Mouse (Mus musculus) T-cell, adult 2 months (primary cell): ENCODE results near the gene Gm10647.
A peak's percentile ranks its signal among the peaks of the same experiment; 100 is the strongest.
"Not testable (repeated sequence)": the region's sequence is repeated elsewhere in the genome, so short reads cannot be mapped to it uniquely, and the experiment has no call there.

Experiments
- DNase-seq: peaks from one replicate; pipeline ENCODE4 v3.0.0; 2022; ENCODE audit warnings: low spot score

The Gm10647 gene

GRCm38 (mm10) chr9:66796739-66797138 is at the start of gene Gm10647:
Gm10647 (plus strand) TSS chr9:66797039.
- DNase-seq = no peak

GRCm38 (mm10) chr9:66748390-66748789 is 48.4 kb upstream of the Gm10647 start:
- DNase-seq = no peak

GRCm38 (mm10) chr9:66752849-66753248 is 44.0 kb upstream of the Gm10647 start:
- DNase-seq = no peak

- DNase-seq = no peak
These were observed 35.8 kb upstream of the Gm10647 start for GRCm38 (mm10) chr9:66760991-66761390.

GRCm38 (mm10) chr9:66768721-66769120 is 28.1 kb upstream of the Gm10647 start:
- no peak for DNase-seq

- DNase-seq = no peak
These were observed 27.6 kb upstream of the Gm10647 start for GRCm38 (mm10) chr9:66769275-66769674.

GRCm38 (mm10) chr9:66770701-66771100 is 26.1 kb upstream of the Gm10647 start:
- DNase-seq = no peak

GRCm38 (mm10) chr9:66784552-66784951 is 12.3 kb upstream of the Gm10647 start:
- DNase-seq = peak; percentile 11

GRCm38 (mm10) chr9:66787821-66788220 is 9.0 kb upstream of the Gm10647 start:
- DNase-seq = no peak

GRCm38 (mm10) chr9:66794629-66795463 is 2.0 kb upstream of the Gm10647 start:
- DNase-seq = no peak

GRCm38 (mm10) chr9:66795464-66796324 is 1.1 kb upstream of the Gm10647 start, which contains the start of gene Aph1b:
Aph1b (minus strand) TSS chr9:66795490.
- peak; percentile 87 for DNase-seq

GRCm38 (mm10) chr9:66801947-66802346 is 5.1 kb downstream of the Gm10647 start:
- DNase-seq = no peak

GRCm38 (mm10) chr9:66805951-66806350 is 9.1 kb downstream of the Gm10647 start:
- not testable (repeated sequence) for DNase-seq

GRCm38 (mm10) chr9:66813392-66813791 is 16.6 kb downstream of the Gm10647 start:
- DNase-seq = no peak

GRCm38 (mm10) chr9:66820996-66821395 is 24.2 kb downstream of the Gm10647 start:
- DNase-seq = peak; percentile 23

GRCm38 (mm10) chr9:66822255-66822654 is 25.4 kb downstream of the Gm10647 start:
- DNase-seq = not testable (repeated sequence)

- peak; percentile 35 for DNase-seq
These were observed 29.2 kb downstream of the Gm10647 start for GRCm38 (mm10) chr9:66825990-66826389.

GRCm38 (mm10) chr9:66832366-66832908 is 35.6 kb downstream of the Gm10647 start:
- no peak for DNase-seq

GRCm38 (mm10) chr9:66833851-66834250 is 37.0 kb downstream of the Gm10647 start:
- DNase-seq = no peak

GRCm38 (mm10) chr9:66834318-66835096 is 37.7 kb downstream of the Gm10647 start, which contains the start of gene Aph1c:
Aph1c (minus strand) TSS chr9:66834726.
- peak; percentile 98 for DNase-seq

GRCm38 (mm10) chr9:66835097-66835480 is 38.2 kb downstream of the Gm10647 start:
- DNase-seq = no peak

- DNase-seq = no peak
These were observed 50.0 kb downstream of the Gm10647 start for GRCm38 (mm10) chr9:66846822-66847221.
